Mouse (Mus musculus): ENCODE measurements at regions not wholly inside any gene's neighbourhood (a gene's known extent, or its start where the extent isn't known, plus 50 kb on each side); places are given as distances from the start of the nearest gene placed in this dataset.
"Not testable (repeated sequence)": the region's sequence is repeated elsewhere in the genome, so short reads cannot be mapped to it uniquely, and the experiment has no call there.

DNA sequence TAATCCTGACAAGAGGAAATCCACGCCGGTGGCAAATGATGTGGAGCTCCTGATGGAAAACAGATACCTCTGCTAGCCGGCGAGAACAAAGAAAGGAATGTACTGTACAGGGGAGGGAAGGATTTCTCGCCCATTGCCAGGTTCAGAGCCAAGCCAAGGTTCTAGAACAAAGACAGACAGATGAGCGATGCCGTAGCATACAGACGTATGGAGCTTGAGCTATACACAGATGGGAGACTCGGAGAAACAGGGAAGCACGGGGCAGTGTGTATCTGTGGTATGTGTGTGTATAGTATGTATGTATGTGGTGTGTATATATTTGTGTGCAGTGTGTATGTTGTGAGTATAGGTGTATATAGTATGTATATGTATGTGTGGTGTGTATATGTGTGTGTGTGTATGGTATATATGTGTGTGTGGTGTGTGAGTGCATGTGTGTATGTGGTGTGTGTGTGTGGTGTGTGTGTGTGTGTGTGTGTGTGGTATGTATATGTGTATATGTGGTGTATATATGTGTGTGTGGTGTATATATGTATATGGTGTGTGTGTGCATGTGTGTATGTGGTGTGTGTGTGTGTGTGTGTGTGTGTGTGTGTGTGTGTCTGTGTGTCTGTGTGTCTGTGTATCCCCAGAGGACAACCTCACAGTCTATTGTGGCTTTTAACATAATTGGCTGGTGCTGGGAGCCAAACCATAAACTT, 140.6 kb downstream of the Cand1 start:
- DNase-seq (ENCODE audit: extremely low spot score, low spot score), result no peak

DNA sequence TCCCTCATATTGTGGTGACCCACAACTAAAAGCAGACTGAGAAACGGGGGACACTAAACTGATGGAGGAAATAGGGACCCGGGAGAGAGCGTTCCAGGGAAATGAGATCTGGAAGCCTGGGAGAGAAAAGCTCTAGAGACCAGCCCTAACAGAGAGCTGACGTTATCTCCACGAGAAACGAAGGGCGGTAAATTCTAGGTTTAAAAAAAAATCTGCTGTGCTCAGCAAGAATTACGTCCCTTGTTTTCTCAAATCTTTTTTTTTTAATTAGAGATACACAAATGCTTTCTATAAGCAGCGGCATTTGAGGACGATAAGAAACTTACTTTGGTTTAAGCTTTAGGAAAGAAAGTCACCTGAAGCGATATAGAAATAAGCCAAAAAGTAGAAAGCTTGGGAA, 145.7 kb downstream of the Cand1 start:
- no peak for DNase-seq (ENCODE audit: extremely low spot score, low spot score)

DNA sequence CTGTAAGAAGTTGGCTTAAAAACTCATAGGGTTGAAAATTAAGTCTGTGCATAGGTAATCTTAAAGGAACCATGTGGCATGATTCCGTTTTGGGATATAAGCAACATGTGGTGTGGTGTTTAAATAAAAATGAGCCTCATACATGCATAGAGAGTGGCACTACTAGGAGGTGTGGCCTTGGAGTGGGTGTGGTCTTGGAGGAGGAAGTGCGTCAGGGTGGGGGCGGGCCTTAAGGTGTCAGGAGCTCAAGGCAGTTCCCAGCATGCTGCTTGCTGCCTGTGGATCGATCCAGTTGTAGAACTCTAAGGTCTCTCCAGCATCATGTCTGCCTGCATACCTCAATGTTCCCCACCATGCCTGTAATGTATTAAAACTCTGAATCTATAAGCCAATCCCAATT, 152.0 kb downstream of the Cand1 start:
- DNase-seq (ENCODE audit: extremely low spot score, low spot score), result no peak

DNA sequence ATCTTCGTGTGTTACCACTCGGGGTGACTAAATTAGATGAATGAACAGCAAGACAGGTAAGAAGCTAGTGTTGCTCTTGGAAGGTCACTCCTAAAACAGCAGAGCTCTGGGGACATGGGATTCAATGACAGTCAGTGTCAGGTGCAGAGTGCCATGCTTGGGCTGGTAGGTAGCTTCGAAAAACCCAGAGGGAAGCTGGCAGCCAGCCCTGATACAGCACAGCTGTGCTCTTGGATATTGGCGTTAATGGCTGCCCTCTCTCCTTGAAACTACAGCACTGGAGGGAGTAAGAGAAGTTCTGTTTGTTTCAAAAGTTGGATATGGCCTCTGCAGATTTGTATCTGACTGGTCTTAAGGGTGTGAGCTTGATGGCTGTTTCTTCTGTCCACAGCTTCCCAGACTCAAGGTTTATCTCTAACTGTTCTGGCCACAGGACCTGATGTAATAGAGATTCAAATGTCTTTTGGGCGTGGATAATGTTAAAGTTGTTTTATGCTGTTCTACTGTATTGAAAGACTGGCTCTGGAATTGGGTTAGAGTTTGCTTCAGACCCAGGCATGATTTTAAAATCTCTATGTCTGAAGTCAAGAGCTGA, 152.7 kb downstream of the Cand1 start:
- DNase-seq (ENCODE audit: extremely low spot score, low spot score), result no peak

DNA sequence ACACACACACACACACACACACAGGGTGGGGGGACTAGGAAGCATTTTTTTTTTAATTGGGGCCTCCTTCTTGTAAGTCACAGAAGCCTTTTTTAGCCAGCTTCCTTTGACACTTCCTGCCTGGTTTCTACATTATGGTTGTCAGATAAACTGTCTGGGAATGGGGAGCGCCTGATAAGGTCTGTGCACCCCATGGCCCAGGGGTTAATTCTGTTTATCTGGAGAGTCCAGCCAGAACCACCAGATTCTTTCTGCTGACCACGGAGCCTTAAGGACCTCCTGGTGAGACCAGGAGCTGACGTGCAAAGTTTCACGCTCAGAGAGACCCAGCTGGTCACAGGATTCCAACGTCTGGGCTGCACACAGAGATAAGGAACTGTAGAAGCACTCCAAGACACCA, 153.4 kb downstream of the Cand1 start:
- DNase-seq (ENCODE audit: extremely low spot score, low spot score), result no peak

DNA sequence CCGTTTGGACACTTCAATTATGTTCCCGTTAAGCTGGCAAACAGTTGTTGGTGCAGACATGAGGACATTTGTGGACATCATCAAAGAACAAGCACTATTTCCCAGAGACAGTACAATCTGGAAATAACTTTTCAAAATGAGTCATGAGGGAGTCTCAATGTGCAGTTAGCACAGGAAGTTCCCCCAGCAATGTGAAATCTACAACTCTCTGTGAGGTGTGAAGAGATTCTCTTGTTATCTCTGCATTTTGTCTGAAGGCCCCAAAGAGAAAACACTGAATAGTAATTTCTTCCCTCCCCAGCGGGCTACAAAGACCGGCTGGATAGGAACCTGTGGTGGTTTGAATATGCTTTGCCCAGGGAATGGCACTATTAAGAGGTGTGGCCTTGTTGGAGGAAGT, 156.4 kb downstream of the Cand1 start:
- DNase-seq (ENCODE audit: extremely low spot score, low spot score), result no peak

DNA sequence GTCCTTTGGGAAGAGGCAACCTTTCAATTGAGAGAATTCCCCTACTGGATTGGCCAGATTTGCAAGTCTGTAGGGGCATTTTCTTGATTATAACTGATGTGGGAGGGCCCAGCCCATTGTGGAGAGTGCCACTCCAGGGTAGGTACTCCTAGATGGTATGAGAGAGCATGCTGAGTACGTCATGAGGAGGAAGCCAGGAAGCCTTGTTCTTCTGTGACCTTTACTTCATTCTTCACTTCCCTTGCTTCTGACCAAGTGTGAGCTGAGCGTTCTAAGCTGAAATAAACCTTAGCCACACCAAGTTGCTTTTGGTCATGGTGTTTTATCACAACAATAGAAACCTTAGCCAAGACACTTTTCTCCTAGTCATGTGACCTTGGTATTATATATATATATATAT, 157.0 kb downstream of the Cand1 start:
- no peak for DNase-seq (ENCODE audit: extremely low spot score, low spot score)

DNA sequence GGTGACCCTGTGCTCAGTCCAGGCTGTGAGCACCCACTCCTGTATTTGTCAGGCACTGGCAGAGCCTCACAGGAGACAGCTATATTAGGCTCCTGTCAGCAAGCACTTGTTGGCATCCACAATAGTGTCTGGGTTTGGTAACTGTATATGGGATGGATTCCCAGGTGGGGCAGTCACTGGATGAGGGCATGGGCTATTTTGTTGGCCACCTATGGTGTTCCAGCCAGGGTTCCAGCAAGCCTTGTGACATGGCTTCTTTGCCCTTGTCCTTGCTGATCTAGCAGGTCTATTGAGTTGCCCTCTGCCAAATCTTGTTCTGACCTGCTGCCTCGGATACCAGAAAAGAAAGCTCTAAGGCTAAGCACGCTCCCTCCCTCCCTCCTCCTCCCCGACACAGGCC, 158.1 kb downstream of the Cand1 start:
- not testable (repeated sequence) for DNase-seq (ENCODE audit: extremely low spot score, low spot score)

DNA sequence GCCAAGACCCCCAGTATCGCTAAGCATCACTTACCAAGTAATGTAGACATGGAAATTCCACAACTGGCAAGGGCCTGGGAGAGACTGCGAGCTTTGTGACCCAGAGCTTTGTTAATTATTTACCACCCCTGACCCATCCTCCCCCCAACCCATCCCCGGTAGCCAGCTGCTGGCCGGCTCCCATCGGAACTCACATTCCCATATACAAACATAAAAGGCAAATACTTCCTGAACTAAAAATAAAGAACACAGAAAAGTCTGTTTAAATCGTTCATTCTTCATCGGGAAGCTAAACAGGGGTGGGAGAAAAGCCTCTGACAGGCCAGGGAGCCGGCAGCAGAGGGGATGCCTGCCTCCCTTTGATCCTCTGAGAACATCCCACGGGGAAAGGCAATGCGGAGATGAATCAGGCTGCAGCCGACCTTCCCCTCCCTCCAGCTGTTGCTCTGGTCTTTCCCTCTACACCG, 163.7 kb downstream of the Cand1 start:
- peak; percentile 28 for DNase-seq (ENCODE audit: extremely low spot score, low spot score)

DNA sequence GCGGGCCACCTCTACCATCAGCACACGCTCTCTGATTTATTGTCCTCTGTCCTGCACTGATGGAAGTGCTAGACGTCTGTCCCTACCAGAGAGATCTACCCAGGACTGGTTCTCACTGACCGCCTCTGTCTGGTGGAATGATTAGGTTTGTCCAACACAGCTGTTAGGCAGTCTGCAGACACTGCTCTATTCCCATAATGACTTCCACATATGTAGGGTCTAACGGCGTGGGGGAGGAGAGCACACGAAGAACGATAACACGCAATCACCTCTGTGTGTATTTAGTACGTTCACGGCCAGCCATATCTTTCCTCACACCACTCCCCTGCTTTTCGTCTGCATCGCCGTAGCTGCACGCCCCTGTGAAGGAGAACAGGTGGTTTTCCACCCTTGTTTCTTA, 165.0 kb downstream of the Cand1 start:
- DNase-seq (ENCODE audit: extremely low spot score, low spot score), result peak; percentile 50

DNA sequence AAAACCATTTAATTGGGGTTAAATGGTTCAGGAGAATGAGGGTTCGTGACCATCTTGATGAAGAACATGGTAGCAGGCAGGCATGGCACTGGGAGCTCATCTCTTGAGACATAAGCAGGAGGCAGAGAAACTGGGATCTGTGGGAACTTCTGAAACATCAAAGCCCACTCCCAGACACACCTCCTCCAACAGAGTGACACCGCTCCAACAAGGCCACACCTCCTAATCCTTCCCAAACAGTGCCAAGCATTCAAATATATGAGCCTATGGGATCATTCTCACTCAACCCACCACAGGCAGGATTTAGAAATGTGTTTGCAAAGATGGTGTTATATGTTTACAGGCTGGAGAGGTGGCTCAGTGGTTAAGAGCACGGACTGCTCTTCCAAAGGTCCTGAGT, 165.9 kb downstream of the Cand1 start:
- no peak for DNase-seq (ENCODE audit: extremely low spot score, low spot score)

DNA sequence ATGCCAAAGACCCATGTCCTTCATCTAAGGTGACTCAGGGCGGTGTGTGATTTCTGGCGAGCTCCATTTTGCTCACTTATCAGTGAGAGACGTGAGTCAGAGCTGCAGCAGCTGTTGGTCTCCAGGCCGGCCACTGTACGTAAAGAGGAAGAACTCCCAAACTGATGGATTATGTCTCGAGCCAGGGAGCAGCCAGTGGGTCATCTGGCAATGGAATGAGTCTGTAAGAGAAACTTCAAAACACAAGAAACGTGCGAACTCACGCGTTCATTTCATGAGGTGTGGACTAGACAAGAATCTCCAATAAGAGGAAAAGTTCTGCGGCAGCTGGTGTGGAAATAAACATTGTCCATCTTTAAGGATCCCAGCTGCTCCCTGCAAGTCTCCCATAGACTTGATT, 170.4 kb downstream of the Cand1 start:
- no peak for DNase-seq (ENCODE audit: extremely low spot score, low spot score)

DNA sequence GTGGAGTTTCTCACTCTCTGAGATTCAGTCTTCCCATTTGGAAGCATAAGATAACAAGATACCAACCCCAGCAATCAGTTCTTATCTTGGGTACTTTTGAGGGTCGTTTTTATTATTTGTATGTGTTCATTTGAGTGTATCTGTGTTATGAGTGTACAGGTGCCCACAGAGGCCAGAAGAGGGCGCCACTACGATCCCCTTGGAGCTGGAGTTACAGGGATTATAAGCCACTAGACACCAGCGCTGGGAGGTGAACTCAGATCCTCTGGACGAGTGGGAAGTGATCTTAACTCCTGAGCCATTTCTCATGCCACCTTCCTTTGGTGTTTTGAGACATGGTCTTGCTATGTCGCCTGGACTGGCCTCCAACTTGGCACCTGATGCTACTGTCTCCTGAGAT, 172.0 kb downstream of the Cand1 start:
- DNase-seq (ENCODE audit: extremely low spot score, low spot score), result no peak

DNA sequence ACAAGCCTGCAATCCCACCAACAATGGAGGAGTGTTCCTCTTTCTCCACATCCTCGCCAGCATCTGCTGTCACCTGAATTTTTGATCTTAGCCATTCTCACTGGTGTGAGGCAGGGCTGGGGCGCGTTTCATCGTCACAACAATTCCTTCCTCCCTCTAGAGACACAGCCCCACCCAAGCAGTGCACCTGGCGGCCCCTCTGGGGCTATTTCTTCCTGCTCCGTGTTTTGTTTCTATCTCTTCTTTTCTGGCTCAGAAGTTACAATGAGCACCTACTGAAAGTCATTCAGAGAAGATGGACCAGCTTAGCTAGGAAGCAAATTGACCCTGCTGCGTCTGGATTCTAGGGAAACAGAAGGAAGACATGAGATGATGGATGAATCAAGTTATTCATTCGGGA, 172.5 kb downstream of the Cand1 start:
- DNase-seq (ENCODE audit: extremely low spot score, low spot score), result no peak

DNA sequence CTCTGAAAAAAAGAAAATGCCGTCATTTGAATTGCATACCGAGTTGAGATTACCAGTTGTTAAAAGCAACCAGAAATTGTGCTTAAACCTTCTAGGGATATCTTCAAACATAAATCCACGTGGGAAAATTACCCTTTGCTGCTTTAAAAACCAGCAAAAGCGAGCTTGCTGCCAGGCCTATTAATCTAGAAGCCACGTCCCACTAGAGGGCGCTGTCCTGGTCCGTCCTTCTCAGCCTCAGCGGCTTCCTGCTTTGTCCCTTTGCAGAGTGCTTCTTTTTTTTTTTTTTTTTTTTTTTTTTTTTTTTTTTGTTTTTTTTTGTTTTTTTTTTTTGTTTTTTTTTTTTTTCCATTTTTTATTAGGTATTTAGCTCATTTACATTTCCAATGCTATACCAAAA, 173.9 kb downstream of the Cand1 start:
- peak; percentile 71 for DNase-seq (ENCODE audit: extremely low spot score, low spot score)

DNA sequence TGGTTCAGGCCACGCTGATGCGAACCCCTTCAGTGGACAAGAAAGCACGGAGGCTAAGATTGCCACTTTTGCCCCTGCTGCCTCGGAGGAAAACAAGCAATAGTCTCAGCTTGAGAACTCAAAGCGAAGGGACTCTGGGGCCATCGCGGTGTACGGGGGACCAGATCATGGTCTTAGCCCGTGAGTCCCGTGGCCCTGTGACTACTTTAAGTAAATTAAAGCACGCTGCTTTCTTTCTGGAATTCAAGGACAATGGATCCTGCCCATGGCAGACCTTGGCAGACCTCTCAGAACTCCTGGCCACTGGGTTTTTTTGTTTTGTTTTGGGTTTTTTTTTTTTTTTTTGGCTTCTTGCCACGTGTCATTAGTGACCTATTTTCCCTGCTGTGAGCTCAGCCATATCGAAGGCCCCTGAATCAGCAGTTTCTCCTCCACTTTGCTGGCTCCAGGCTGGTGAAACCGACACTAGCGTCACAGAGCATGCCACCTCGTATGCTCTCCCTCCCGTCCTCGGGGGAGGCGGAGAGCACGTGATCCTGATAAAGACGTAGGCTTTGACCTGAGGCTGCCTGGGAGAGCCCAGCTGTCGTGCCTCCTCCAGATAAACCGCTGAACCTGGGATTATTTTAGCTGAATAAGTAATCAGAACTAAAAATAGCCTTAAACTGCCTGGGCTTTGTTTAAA, 174.6 kb downstream of the Cand1 start:
- no peak for DNase-seq (ENCODE audit: extremely low spot score, low spot score)

DNA sequence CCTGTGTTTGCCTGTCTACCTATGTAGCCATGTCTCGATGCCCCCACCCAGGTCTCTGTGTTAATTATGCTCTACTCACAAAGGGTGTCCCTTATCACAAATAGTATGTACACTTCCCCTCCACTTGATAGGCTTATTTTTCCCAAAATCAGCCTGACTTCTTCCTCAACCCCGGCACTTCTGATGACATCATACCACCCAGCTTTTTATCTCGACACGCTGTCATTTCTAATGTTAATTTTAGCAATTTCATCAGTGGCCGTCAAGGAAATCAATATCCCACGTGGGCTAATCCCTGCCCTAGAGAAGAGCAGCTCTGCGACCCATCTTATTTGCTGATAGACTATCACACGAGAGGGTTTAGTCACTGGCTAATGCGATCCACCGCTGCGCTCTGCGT, 175.6 kb downstream of the Cand1 start:
- no peak for DNase-seq (ENCODE audit: extremely low spot score, low spot score)

DNA sequence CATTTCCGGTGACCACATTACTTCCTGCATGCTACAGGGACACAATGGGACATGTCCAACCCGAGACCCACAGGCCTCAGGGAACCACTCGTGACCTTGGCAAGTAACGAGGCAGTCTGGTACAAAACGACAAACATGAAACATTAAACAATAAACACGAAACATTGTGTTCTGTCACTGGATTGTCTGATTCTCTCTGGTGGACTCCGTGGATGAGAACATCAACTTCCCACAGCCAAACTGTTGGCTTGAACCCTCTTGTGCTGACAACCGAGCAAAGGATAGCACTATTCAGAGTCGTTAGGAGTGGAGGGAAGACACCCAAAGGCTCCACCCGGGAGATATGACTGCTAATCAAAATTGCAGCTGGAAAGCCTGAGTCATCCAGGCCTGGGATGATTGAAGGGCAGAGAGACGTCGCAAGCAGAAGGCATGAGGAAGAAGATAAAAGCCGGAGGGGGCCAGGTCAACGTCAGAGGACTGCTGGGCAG, 176.6 kb downstream of the Cand1 start:
- DNase-seq (ENCODE audit: extremely low spot score, low spot score), result no peak

DNA sequence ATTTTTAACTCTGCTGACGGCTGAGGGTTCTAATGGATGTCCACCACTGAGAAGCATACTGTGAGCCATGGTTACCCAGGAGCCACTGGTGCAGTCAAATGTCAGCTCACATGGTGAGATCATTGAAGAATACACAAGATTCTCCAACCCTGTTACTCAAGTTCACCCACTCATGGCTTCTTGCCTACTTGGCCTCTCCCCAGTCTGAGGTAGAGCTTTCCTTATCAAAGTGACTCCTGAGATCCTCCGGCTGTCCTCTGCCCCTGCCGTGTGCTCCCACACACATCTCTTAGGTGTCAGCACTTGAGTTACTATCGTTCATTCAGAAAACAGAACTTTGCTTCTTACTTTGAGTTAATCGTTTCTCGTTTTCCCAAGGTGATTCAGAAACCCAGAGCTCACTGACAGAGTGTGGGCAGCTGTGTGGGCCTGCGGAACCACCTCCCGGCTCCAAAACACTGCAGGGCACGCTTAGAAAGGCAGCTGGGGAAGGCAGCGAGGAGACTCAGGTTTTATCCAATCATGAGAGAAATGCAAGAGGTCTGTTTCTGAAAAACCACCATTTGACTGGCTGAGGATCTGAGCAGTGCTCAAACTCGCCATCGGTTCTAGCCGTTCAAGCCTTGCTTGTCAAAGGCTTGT, 177.8 kb downstream of the Cand1 start:
- no peak for DNase-seq (ENCODE audit: extremely low spot score, low spot score)

DNA sequence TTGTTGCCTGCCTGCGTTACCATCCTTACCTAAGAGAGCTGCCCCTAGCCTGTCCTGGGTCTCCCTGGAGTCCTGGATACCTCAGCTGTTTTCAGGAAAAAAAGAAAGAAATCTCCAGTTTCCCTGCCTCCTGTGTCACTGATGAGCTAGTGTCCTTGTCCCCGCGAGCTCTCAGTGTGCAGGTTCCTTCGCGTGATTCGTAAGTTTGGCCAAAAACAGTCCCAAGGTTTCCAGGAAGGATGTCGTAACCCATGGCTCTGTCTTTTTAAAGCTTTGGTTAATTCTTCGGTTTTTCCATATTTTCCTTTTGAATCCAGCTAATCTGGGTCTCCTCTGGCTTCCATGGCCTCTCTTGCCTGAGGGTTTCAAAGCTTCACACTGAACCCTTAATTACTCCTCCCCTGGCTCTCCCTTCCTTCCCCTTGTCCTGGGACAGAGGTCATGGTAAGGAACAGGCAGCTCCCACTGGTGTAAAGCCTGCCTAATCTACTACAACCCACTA, 178.5 kb downstream of the Cand1 start:
- no peak for DNase-seq (ENCODE audit: extremely low spot score, low spot score)

DNA sequence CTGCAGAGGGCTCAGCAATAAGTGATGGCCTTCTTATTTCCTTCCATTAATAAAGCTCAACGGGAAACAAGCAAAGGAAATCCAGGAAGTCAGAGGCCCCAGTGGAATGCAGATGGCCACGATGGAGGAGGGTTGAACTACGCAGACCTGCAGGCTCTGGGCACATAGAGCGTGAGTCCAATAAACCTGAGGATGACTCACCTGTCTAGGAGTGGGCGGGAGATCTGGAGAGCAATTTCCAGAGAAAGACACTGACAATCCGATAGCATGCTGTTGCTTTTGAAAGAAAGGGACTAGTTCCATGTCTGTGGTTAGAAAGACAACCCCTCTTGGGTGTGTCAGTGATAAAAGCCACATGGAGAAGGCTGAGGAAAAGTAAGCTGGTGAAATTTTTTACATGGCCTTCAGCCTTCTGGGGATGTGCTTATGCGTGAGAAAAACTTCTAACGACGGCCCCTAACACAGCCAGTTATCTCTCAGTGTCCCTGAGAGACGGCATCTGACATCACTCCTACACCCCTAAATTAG, 181.3 kb downstream of the Cand1 start:
- DNase-seq (ENCODE audit: extremely low spot score, low spot score), result no peak
